Mouse (Mus musculus) heart, embryonic 14.5 days (tissue): ENCODE measurements at regions not wholly inside any gene's neighbourhood (a gene's known extent, or its start where the extent isn't known, plus 50 kb on each side); places are given as distances from the start of the nearest gene placed in this dataset.

Experiments used
- ATAC-seq: fragments of 200-750 bp; cut with Nextera tagmentation; 2 replicates; pipeline ENCODE4 v1.8.0; 2017; ENCODE audit warnings: low read depth, moderate TSS enrichment; ENCODE audit not compliant: insufficient number of reproducible peaks, insufficient read depth, low FRiP score
- H3K27ac ChIP-seq, 2 experiments: fragments of 200-500 bp in 1 of 2; fragments of 300-500 bp in 1 of 2; sonication (generic) in 1 of 2; replicated peaks in 1 of 2; 2 replicates each; pipeline ENCODE4 v1.5.1; 2012 to 2014; ENCODE audit warnings: low read depth in 2 of 2, low read length in 2 of 2, control low read depth in 1 of 2, mild to moderate bottlenecking in 1 of 2, mixed read lengths in 1 of 2; ENCODE audit not compliant: control insufficient read depth in 1 of 2, insufficient read depth in 1 of 2
- H3K27me3 ChIP-seq: fragments of 300-500 bp; sonication (generic); 2 replicates; pipeline ENCODE4 v1.6.1; 2014; ENCODE audit warnings: mild to moderate bottlenecking, low read length, control low read depth; ENCODE audit not compliant: control insufficient read depth, insufficient read depth
- H3K36me3 ChIP-seq: fragments of 300-500 bp; sonication (generic); 2 replicates; pipeline ENCODE4 v1.6.1; 2014; ENCODE audit warnings: mild to moderate bottlenecking, control low read depth, low read length, mixed read lengths; ENCODE audit not compliant: control insufficient read depth, insufficient read depth
- H3K4me1 ChIP-seq, 2 experiments: fragments of 200-500 bp in 1 of 2; fragments of 300-500 bp in 1 of 2; sonication (generic) in 1 of 2; 2 replicates each; pipeline ENCODE4 v1.6.1; 2012 to 2014; ENCODE audit warnings: low read length in 2 of 2, control low read depth in 1 of 2, mixed read lengths in 1 of 2; ENCODE audit not compliant: control insufficient read depth in 2 of 2, insufficient read depth in 2 of 2
- H3K4me2 ChIP-seq: fragments of 300-500 bp; sonication (generic); 2 replicates; pipeline ENCODE4 v1.6.1; 2014; ENCODE audit warnings: mild to moderate bottlenecking, low read length
- H3K4me3 ChIP-seq, 2 experiments: fragments of 200-500 bp in 1 of 2; fragments of 300-500 bp in 1 of 2; sonication (generic) in 1 of 2; 2 replicates each; pipeline ENCODE4 v1.5.1; 2012 to 2014; ENCODE audit warnings: low read length in 2 of 2, mild to moderate bottlenecking in 2 of 2, control low read depth in 1 of 2, low read depth in 1 of 2, moderate library complexity in 1 of 2; ENCODE audit not compliant: control insufficient read depth in 1 of 2, insufficient read depth in 1 of 2
- H3K9ac ChIP-seq: fragments of 300-500 bp; sonication (generic); 2 replicates; pipeline ENCODE4 v1.6.1; 2014; ENCODE audit warnings: mild to moderate bottlenecking, low read length
- H3K9me3 ChIP-seq: fragments of 300-500 bp; sonication (generic); 2 replicates; pipeline ENCODE4 v1.6.1; 2016; ENCODE audit warnings: low read length, control low read depth; ENCODE audit not compliant: control insufficient read depth
- WGBS: fragments of 180-500 bp; shearing (Covaris S2); extraction: QIAGEN DNeasy Blood & Tissue Kit; methylation state at CpG from one replicate; pipeline ENCODE4 v1.1.7; 2014; 5-methylcytosine and 5-hydroxymethylcytosine counted together

GRCm38 (mm10) chr2:178660071-178660470 lies 229.7 kb downstream of the Cdh26 start:
- Histone ChIP-seq H3K9me3 (no peaks in the 10 kb centered on the region), H3K9ac (no peak overlapping the region), H3K27ac (no peak overlapping the region), H3K4me1 (no peaks in the 10 kb centered on the region), H3K4me2 (no peak overlapping the region), H3K27me3 (no peaks in the 10 kb centered on the region), H3K36me3 (no peaks in the 10 kb centered on the region), H3K4me3 (no peak overlapping the region)
- 87% methylated on average over 2 of the region's 2 CpGs for WGBS
- ATAC-seq: no peak

GRCm38 (mm10) chr2:178662396-178662795 lies 232.1 kb downstream of the Cdh26 start:
- H3K4me3 ChIP-seq: no peak overlapping the region
- H3K27me3 ChIP-seq: no peaks in the 10 kb centered on the region
- H3K27ac ChIP-seq: no peak overlapping the region
- H3K9ac ChIP-seq: no peak overlapping the region
- no peaks in the 10 kb centered on the region for H3K9me3 ChIP-seq
- no peaks in the 10 kb centered on the region for H3K36me3 ChIP-seq
- no peak overlapping the region for H3K4me2 ChIP-seq
- no peak for ATAC-seq
- no peaks in the 10 kb centered on the region for H3K4me1 ChIP-seq
- WGBS: 42% methylated on average over 1 of the region's 1 CpGs

DNA sequence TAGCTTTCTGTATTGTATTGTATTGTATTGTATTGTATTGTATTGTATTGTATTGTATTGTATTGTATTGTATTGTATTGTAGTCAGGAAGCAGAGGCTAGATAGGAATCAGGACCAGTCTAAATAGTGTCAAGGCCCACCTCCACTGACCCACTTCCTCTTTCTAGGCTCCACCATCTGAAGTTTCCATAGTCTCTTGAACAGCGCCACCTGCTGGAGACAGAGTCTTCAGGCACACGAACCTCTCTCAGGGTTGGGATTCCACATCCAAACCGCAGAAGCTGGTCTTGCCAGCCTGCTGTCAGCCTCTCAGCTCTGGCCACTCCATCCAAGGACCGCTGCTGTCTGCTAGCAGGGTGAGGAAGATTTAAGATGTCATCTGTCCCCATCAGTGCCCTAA lies 234.6 kb downstream of the Cdh26 start:
- ATAC-seq: no peak
- no peaks in the 10 kb centered on the region for H3K4me1 ChIP-seq
- WGBS: 8% methylated on average over 4 of the region's 4 CpGs
- H3K27me3 ChIP-seq: peaks cover 5% of the 10 kb centered on the region
- no peaks in the 10 kb centered on the region for H3K9me3 ChIP-seq
- no peak overlapping the region for H3K4me3 ChIP-seq
- no peak overlapping the region for H3K27ac ChIP-seq
- H3K4me2 ChIP-seq: no peak overlapping the region
- no peak overlapping the region for H3K9ac ChIP-seq
- H3K36me3 ChIP-seq: no peaks in the 10 kb centered on the region

DNA sequence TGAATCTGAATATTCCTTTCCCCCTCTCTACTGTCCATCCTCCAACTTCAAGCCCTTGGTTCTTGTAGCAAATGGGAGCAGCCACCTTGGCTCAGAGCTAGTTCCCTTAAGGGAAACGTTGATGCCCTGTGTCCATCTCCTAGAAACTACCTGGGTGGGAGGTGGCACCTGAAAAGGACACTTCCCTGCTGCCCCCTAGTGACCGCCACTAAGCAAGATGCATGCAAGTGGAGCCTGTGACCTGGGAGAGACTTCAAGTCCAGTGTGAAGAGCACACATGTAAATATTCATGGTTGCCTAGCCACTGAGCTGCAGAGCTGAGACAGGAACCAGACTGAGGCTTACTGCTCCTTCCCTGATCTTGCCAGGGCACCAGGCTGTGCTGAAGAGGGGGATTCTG lies 238.1 kb downstream of the Cdh26 start:
- H3K9me3 ChIP-seq: no peaks in the 10 kb centered on the region
- no peak overlapping the region for H3K9ac ChIP-seq
- H3K4me1 ChIP-seq: no peaks in the 10 kb centered on the region; a peak in 1 of 4 replicates
- peaks cover 5% of the 10 kb centered on the region for H3K27me3 ChIP-seq
- H3K36me3 ChIP-seq: no peaks in the 10 kb centered on the region
- WGBS: 21% methylated on average over 2 of the region's 2 CpGs
- no peak overlapping the region for H3K4me3 ChIP-seq
- H3K4me2 ChIP-seq: no peak overlapping the region
- no peak overlapping the region for H3K27ac ChIP-seq
- no peak for ATAC-seq

- H3K4me2 ChIP-seq: no peak overlapping the region
- no peaks in the 10 kb centered on the region for H3K36me3 ChIP-seq
- ATAC-seq: no peak
- no peaks in the 10 kb centered on the region for H3K9me3 ChIP-seq
- no peak overlapping the region for H3K27ac ChIP-seq
- H3K4me1 ChIP-seq: no peaks in the 10 kb centered on the region; a peak in 1 of 4 replicates
- 74% methylated on average over 11 of the region's 11 CpGs for WGBS
- no peak overlapping the region for H3K4me3 ChIP-seq
- H3K27me3 ChIP-seq: peaks cover 5% of the 10 kb centered on the region
- H3K9ac ChIP-seq: no peak overlapping the region
These were observed 240.6 kb downstream of the Cdh26 start for GRCm38 (mm10) chr2:178670952-178671351.

- H3K9ac ChIP-seq: no peak overlapping the region
- no peaks in the 10 kb centered on the region for H3K9me3 ChIP-seq
- no peak for ATAC-seq
- H3K4me3 ChIP-seq: no peak overlapping the region
- H3K27me3 ChIP-seq: no peaks in the 10 kb centered on the region
- no peaks in the 10 kb centered on the region for H3K36me3 ChIP-seq
- no peak overlapping the region for H3K4me2 ChIP-seq
- H3K27ac ChIP-seq: no peak overlapping the region
- no peaks in the 10 kb centered on the region; a peak in 1 of 4 replicates for H3K4me1 ChIP-seq
- 88% methylated on average over 4 of the region's 4 CpGs for WGBS
These were observed 243.3 kb downstream of the Cdh26 start for GRCm38 (mm10) chr2:178673621-178674020.

GRCm38 (mm10) chr2:178674621-178675020 lies 244.3 kb downstream of the Cdh26 start:
- H3K9ac ChIP-seq: no peak overlapping the region
- H3K4me1 ChIP-seq: no peaks in the 10 kb centered on the region; a peak in 1 of 4 replicates
- no peaks in the 10 kb centered on the region for H3K9me3 ChIP-seq
- no peak for ATAC-seq
- no peaks in the 10 kb centered on the region for H3K27me3 ChIP-seq
- no peak overlapping the region for H3K4me2 ChIP-seq
- H3K4me3 ChIP-seq: no peak overlapping the region
- 63% methylated on average over 4 of the region's 4 CpGs for WGBS
- H3K27ac ChIP-seq: no peak overlapping the region
- H3K36me3 ChIP-seq: no peaks in the 10 kb centered on the region

DNA sequence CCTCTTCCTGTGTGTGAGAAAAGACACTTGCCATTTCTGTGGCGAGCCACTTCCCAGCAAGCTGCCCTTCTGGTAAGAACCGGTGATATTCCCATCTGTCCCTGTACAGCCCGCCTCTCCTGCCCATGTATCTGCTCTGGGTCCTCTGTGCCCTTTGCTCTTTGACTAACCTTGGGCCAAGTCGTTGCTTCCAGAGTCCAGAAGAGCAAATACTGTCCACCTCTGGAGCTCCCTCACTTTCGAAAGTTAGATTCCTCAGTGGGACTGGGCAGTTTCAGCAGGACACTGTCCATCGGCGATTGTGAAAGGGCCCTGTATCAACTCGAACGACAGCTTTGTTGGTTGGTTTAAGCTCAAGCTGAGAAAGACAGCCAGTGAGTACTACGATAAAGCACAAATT lies 246.6 kb downstream of the Cdh26 start:
- Histone ChIP-seq H3K27ac (no peak overlapping the region), H3K9me3 (no peaks in the 10 kb centered on the region), H3K9ac (no peak overlapping the region), H3K27me3 (no peaks in the 10 kb centered on the region), H3K4me1 (peaks cover 0 to 5% of the 10 kb centered on the region in 2 experiments; a peak in 1 of 4 replicates), H3K36me3 (no peaks in the 10 kb centered on the region), H3K4me2 (no peak overlapping the region), H3K4me3 (no peak overlapping the region)
- ATAC-seq: no peak
- WGBS: 72% methylated on average over 10 of the region's 10 CpGs
